Mouse (Mus musculus) embryonic facial prominence, embryonic 11.5 days (tissue): Measurements from ENCODE around the gene Tpm3. TPM values are rescaled to one million over a fixed set of nuclear protein-coding genes. Genes with fewer than 3 reads are reported as not detected.

Experiments
- ATAC-seq: fragments of 200-750 bp; cut with Nextera tagmentation; replicated peaks from 2 replicates; pipeline ENCODE4 v1.8.0; 2017; ENCODE audit warnings: low read depth; ENCODE audit not compliant: insufficient number of reproducible peaks, low FRiP score, low TSS enrichment
- DNase-seq: peaks from one replicate; pipeline ENCODE4 v3.0.0-alpha.2; 2015; ENCODE audit warnings: low spot score
- H3K27ac ChIP-seq: fragments of 300-500 bp; sonication (generic); replicated peaks from 2 replicates; pipeline ENCODE4 v1.5.1; 2014; ENCODE audit warnings: mild to moderate bottlenecking, low read depth, low read length, control low read depth
- H3K27me3 ChIP-seq: fragments of 300-500 bp; sonication (generic); 2 replicates; pipeline ENCODE4 v1.6.1; 2014; ENCODE audit warnings: mild to moderate bottlenecking, low read length, moderate library complexity, mixed read lengths; ENCODE audit not compliant: control insufficient read depth, insufficient read depth
- H3K36me3 ChIP-seq: fragments of 300-500 bp; sonication (generic); replicated peaks from 2 replicates; pipeline ENCODE4 v1.6.1; 2014; ENCODE audit warnings: low read depth, mild to moderate bottlenecking, low read length, moderate library complexity, mixed read lengths; ENCODE audit not compliant: control insufficient read depth, insufficient read depth
- H3K4me1 ChIP-seq: fragments of 300-500 bp; sonication (generic); 2 replicates; pipeline ENCODE4 v1.6.1; 2014; ENCODE audit warnings: low read length, mixed read lengths; ENCODE audit not compliant: control insufficient read depth, insufficient read depth
- H3K4me2 ChIP-seq: fragments of 300-500 bp; sonication (generic); 2 replicates; pipeline ENCODE4 v1.6.1; 2014; ENCODE audit warnings: low read depth, mild to moderate bottlenecking, control low read depth, low read length, moderate library complexity
- H3K4me3 ChIP-seq: fragments of 300-500 bp; sonication (generic); 2 replicates; pipeline ENCODE4 v1.5.1; 2014; ENCODE audit warnings: low read depth, low read length, control low read depth
- H3K9ac ChIP-seq: fragments of 300-500 bp; sonication (generic); replicated peaks from 2 replicates; pipeline ENCODE4 v1.6.1; 2014; ENCODE audit warnings: mild to moderate bottlenecking, control low read depth, low read length
- H3K9me3 ChIP-seq: fragments of 300-500 bp; sonication (generic); replicated peaks from 2 replicates; pipeline ENCODE4 v1.6.1; 2016; ENCODE audit warnings: mild to moderate bottlenecking, low read length, inconsistent platforms, mixed read lengths; ENCODE audit not compliant: control insufficient read depth
- WGBS: fragments of 180-500 bp; shearing (Covaris S2); extraction: QIAGEN DNeasy Blood & Tissue Kit; methylation state at CpG from one replicate; pipeline ENCODE4 v1.1.7; 2014; 5-methylcytosine and 5-hydroxymethylcytosine counted together
- polyA plus RNA-seq: library from polyadenylated mRNA; unstranded; fragments of >200 nt; fragmentation: Nextera tagmentation; extraction: Ambion mirVana; gene quantifications from 2 replicates; pipeline ENCODE4 v1.2.1, GENCODE M21; 2014

Gene Tpm3
- polyA plus RNA-seq, 1 experiment from 2014 or later = 574 TPM

GRCm38 (mm10) chr3:90086068-90086467, 13.6 kb downstream of the Tpm3 start:
- DNase-seq = no peak
- 94% methylated on average over 5 of the region's 5 CpGs for WGBS
- peaks cover 12% of the 10 kb centered on the region for H3K36me3 ChIP-seq

GRCm38 (mm10) chr3:90088617-90089016, 16.2 kb downstream of the Tpm3 start:
- Histone ChIP-seq H3K27me3 (no peaks in the 10 kb centered on the region), H3K36me3 (peaks cover 24% of the 10 kb centered on the region), H3K9ac (no peak overlapping the region), H3K4me1 (no peaks in the 10 kb centered on the region), H3K9me3 (no peaks in the 10 kb centered on the region), H3K4me3 (no peak overlapping the region), H3K27ac (no peak overlapping the region), H3K4me2 (no peak overlapping the region)
- 96% methylated on average over 2 of the region's 2 CpGs for WGBS
- DNase-seq (no peak), ATAC-seq (no peak)

More at GRCm38 (mm10) chr3:90086068-90086467, 13.6 kb downstream of the Tpm3 start:
- Histone ChIP-seq H3K27me3 (no peaks in the 10 kb centered on the region), H3K27ac (no peak overlapping the region), H3K4me2 (no peak overlapping the region), H3K9ac (no peak overlapping the region), H3K9me3 (no peaks in the 10 kb centered on the region), H3K4me3 (no peak overlapping the region), H3K4me1 (no peaks in the 10 kb centered on the region; the same call in 1 of the 2 replicates)
- ATAC-seq = no peak

- 94% methylated on average over 6 of the region's 6 CpGs for WGBS
- Histone ChIP-seq H3K27ac (no peak overlapping the region), H3K4me2 (no peak overlapping the region), H3K9me3 (no peaks in the 10 kb centered on the region), H3K27me3 (no peaks in the 10 kb centered on the region), H3K4me1 (no peaks in the 10 kb centered on the region), H3K4me3 (no peak overlapping the region), H3K9ac (no peak overlapping the region), H3K36me3 (peaks cover 28% of the 10 kb centered on the region)
- DNase-seq = no peak
- no peak for ATAC-seq
Measured at GRCm38 (mm10) chr3:90090892-90091291, 18.4 kb downstream of the Tpm3 start.

GRCm38 (mm10) chr3:90094453-90094852, 22.0 kb downstream of the Tpm3 start:
- ATAC-seq = no peak
- H3K27ac ChIP-seq = no peak overlapping the region
- H3K27me3 ChIP-seq = no peaks in the 10 kb centered on the region
- WGBS = 92% methylated on average over 3 of the region's 3 CpGs
- peaks cover 31% of the 10 kb centered on the region for H3K36me3 ChIP-seq
- no peaks in the 10 kb centered on the region for H3K4me1 ChIP-seq
- H3K4me2 ChIP-seq = no peak overlapping the region
- H3K4me3 ChIP-seq = no peak overlapping the region
- H3K9ac ChIP-seq = no peak overlapping the region
- DNase-seq = no peak
- no peaks in the 10 kb centered on the region for H3K9me3 ChIP-seq

GRCm38 (mm10) chr3:90097928-90098327, 25.5 kb downstream of the Tpm3 start:
- no peak for DNase-seq
- Histone ChIP-seq H3K36me3 (peaks cover 17% of the 10 kb centered on the region), H3K4me3 (no peak overlapping the region), H3K27me3 (no peaks in the 10 kb centered on the region), H3K9ac (no peak overlapping the region), H3K9me3 (no peaks in the 10 kb centered on the region), H3K4me2 (no peak overlapping the region), H3K4me1 (no peaks in the 10 kb centered on the region), H3K27ac (no peak overlapping the region)
- no peak for ATAC-seq
- 90% methylated on average over 5 of the region's 5 CpGs for WGBS

- no peak for ATAC-seq
- DNase-seq = no peak
- no peak overlapping the region for H3K4me3 ChIP-seq
- WGBS = 86% methylated on average over 3 of the region's 3 CpGs
- H3K36me3 ChIP-seq = peaks cover 10% of the 10 kb centered on the region
- no peak overlapping the region for H3K9ac ChIP-seq
- no peaks in the 10 kb centered on the region for H3K4me1 ChIP-seq
- H3K4me2 ChIP-seq = no peak overlapping the region
- H3K27me3 ChIP-seq = no peaks in the 10 kb centered on the region
- no peak overlapping the region for H3K27ac ChIP-seq
- no peaks in the 10 kb centered on the region for H3K9me3 ChIP-seq
Measured at GRCm38 (mm10) chr3:90101010-90101409, 28.6 kb downstream of the Tpm3 start.

GRCm38 (mm10) chr3:90101673-90102072, 29.2 kb downstream of the Tpm3 start:
- Histone ChIP-seq H3K9ac (no peak overlapping the region), H3K4me3 (no peak overlapping the region), H3K9me3 (no peaks in the 10 kb centered on the region), H3K4me2 (no peak overlapping the region), H3K4me1 (no peaks in the 10 kb centered on the region), H3K27me3 (no peaks in the 10 kb centered on the region), H3K36me3 (peaks cover 9% of the 10 kb centered on the region), H3K27ac (no peak overlapping the region)
- 95% methylated on average over 2 of the region's 2 CpGs for WGBS
- DNase-seq = no peak
- no peak for ATAC-seq

- Histone ChIP-seq H3K9ac (no peak overlapping the region), H3K9me3 (no peaks in the 10 kb centered on the region), H3K4me3 (no peak overlapping the region), H3K4me1 (no peaks in the 10 kb centered on the region), H3K36me3 (peaks cover 9% of the 10 kb centered on the region), H3K4me2 (no peak overlapping the region), H3K27me3 (no peaks in the 10 kb centered on the region), H3K27ac (no peak overlapping the region)
- no peak for DNase-seq
- no peak for ATAC-seq
- 79% methylated on average over 2 of the region's 2 CpGs for WGBS
Measured at GRCm38 (mm10) chr3:90102239-90102638, 29.8 kb downstream of the Tpm3 start.
